Comparison of ENCODE assay signal across 9 mouse cellular contexts in the genomic region with DNA sequence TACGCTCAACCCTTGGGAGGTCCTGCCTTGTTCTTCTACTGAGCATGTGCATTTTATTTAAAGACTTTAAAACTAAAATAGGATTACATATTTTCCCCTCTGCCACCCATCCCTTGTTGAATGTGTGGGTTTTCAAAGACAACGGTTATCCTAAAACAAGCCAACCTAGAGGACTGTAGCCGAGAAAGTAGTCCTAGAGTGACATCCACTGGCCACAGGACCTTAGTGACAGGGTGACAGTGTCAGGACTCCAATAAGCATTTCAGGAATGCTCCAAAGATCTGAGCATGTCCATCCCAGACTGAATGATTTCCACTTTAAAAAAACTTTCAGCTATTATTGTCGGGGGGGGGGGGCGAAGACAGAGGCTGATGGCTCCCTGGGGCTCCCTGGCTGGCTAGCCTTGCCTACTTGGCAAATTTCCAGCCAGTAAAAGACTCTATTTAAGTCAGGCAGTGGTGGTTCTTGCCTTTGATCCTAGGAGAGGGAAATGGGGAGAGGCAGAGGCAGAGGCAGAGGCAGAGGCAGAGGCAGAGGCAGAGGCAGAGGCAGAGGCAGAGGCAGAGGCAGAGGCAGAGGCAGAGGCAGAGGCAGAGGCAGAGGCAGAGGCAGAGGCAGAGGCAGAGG. TPM values are rescaled to one million over a fixed set of nuclear protein-coding genes. Genes with fewer than 3 reads are reported as not detected.
DNase-seq lines count a peak whose midpoint lies in the region; ATAC-seq and TF ChIP-seq lines count a peak whose summit lies in the region.
"Had no signal": no experiment of that assay in that cellular context is flagged by ENCODE, and none has a peak within 500 bp of the region (broad histone marks: within the 10 kb centered on the region; RNA-seq: fewer than 3 reads in every experiment).

No protein-coding gene starts in this region.

- H3K9ac ChIP-seq in midbrain, embryonic 16.5 days (ENCODE audit: low read depth, low read length) = no peak overlapping the region
- H3K9ac ChIP-seq: lung, embryonic 15.5 days had no signal

- H3K4me1 ChIP-seq in cerebellum, adult 2 months (ENCODE audit: control insufficient read depth, insufficient read depth, low read length) = no peaks in the 10 kb centered on the region
- no peaks in the 10 kb centered on the region; the same call in 1 of the 2 replicates for H3K4me1 ChIP-seq in midbrain, embryonic 16.5 days (ENCODE audit: control insufficient read depth, insufficient read depth, low read length)
- H3K4me1 ChIP-seq: lung, embryonic 15.5 days had no signal

- no peak for DNase-seq in cerebellum, adult 2 months
- DNase-seq in cerebellum, adult 11-12 months = no peak
- peak; percentile 26 to 45 for DNase-seq in layer of hippocampus, postnatal 10 days (ENCODE audit: low spot score in 2 of 2)
- no peak for DNase-seq in layer of hippocampus, adult 9-10 months (ENCODE audit: low spot score)
- DNase-seq in ovary, postnatal 14 days (ENCODE audit: low spot score) = no peak
- DNase-seq in right cerebral cortex, postnatal 14 days = no peak

- ATAC-seq in granulocyte monocyte progenitor cell, adult 5-6 weeks (replicated peaks; ENCODE audit: poor library complexity, severe bottlenecking) = peak; percentile 67
- ATAC-seq in midbrain, embryonic 16.5 days = peak; percentile 79

- H3K4me2 ChIP-seq in midbrain, embryonic 16.5 days (ENCODE audit: low read length) = no peak overlapping the region
- H3K4me2 ChIP-seq: lung, embryonic 15.5 days had no signal

- H3K36me3 ChIP-seq in midbrain, embryonic 16.5 days (ENCODE audit: control insufficient read depth, insufficient read depth, low read length) = no peaks in the 10 kb centered on the region
- H3K36me3 ChIP-seq: lung, embryonic 15.5 days had no signal

- no peak overlapping the region for H3K4me3 ChIP-seq in cerebellum, adult 2 months (replicated peaks; ENCODE audit: insufficient read depth, low read depth, low read length)
- H3K4me3 ChIP-seq in midbrain, embryonic 16.5 days (ENCODE audit: low read depth, low read length) = no peak overlapping the region
- H3K4me3 ChIP-seq: lung, embryonic 15.5 days had no signal

- 19% methylated on average over 5 of the region's 5 CpGs for WGBS in cerebellum, adult 2 months
- WGBS in midbrain, embryonic 16.5 days = 46% methylated on average over 5 of the region's 5 CpGs

- H3K27ac ChIP-seq in cerebellum, adult 2 months (ENCODE audit: insufficient read depth, low read length) = no peak overlapping the region
- no peak overlapping the region for H3K27ac ChIP-seq in midbrain, embryonic 16.5 days (ENCODE audit: low read length)
- H3K27ac ChIP-seq: lung, embryonic 15.5 days had no signal

- H3K27me3 ChIP-seq in cerebellum, adult 2 months (ENCODE audit: control insufficient read depth, insufficient read depth, low read length) = no peaks in the 10 kb centered on the region
- no peaks in the 10 kb centered on the region for H3K27me3 ChIP-seq in midbrain, embryonic 16.5 days (ENCODE audit: control insufficient read depth, insufficient read depth, low read depth, low read length)
- H3K27me3 ChIP-seq: lung, embryonic 15.5 days had no signal

- peak; percentile 38; the same call in 1 of the 2 replicates for TF ChIP-seq CTCF in cerebellum, adult 2 months (IDR thresholded peaks at IDR 0.05; ENCODE audit: borderline replicate concordance, insufficient read depth, low read depth, low read length)

- TF ChIP-seq POLR2A in cerebellum, adult 2 months (IDR thresholded peaks at IDR 0.05; ENCODE audit: borderline replicate concordance, insufficient read depth, low read length) = no peak

- H3K9me3 ChIP-seq in midbrain, embryonic 16.5 days (replicated peaks; ENCODE audit: control insufficient read depth, low read length, poor library complexity, severe bottlenecking) = no peaks in the 10 kb centered on the region
- H3K9me3 ChIP-seq: lung, embryonic 15.5 days had no signal

RNA-seq across cellular contexts. Expression of gene Mfsd1, which starts 17.7 kb away (rescaled TPM):
- polyA plus RNA-seq in cerebellum, adult 2 months (2012; rRNA removed) = 21.4 and 23.6 TPM in 2 replicates
- total RNA-seq in layer of hippocampus, postnatal 10 days (2021) = 10 to 100 TPM; 47.7 to 51.1 TPM
- 41.5 and 51.5 TPM in 2 replicates for total RNA-seq in granulocyte monocyte progenitor cell, adult 5-6 weeks (2014; fragmentation: Nextera tagmentation)
- total RNA-seq in granulocyte monocyte progenitor cell, adult 5-6 weeks (2017) = 167 and 180 TPM in 2 replicates
- 29.5 and 29.6 TPM in 2 replicates for polyA plus RNA-seq in midbrain, embryonic 16.5 days (2015; fragmentation: Nextera tagmentation; extraction: Ambion mirVana)

RNA-seq across cellular contexts. Expression of gene Rarres1, which starts 49.5 kb away (rescaled TPM):
- polyA plus RNA-seq in cerebellum, adult 2 months (2012; rRNA removed) = 2.2 and 3.0 TPM in 2 replicates
- total RNA-seq in layer of hippocampus, postnatal 10 days (2021) = 1 to 10 TPM; 2.2 to 3.3 TPM
- total RNA-seq in granulocyte monocyte progenitor cell, adult 5-6 weeks (2014; fragmentation: Nextera tagmentation) = not detected in 2 replicates
- 0.15 and 0.26 TPM in 2 replicates for total RNA-seq in granulocyte monocyte progenitor cell, adult 5-6 weeks (2017)
- 2.7 and 3.2 TPM in 2 replicates for polyA plus RNA-seq in midbrain, embryonic 16.5 days (2015; fragmentation: Nextera tagmentation; extraction: Ambion mirVana)

Comparison
In these comparisons a context has a peak if more than half of its experiments do, and no peak if none do; other contexts are left out.
1. DNase-seq: peak in layer of hippocampus, postnatal 10 days (2 of 2); none in cerebellum, adult 2 months (0 of 2), cerebellum, adult 11-12 months (single experiment), layer of hippocampus, adult 9-10 months (single experiment), ovary, postnatal 14 days (single experiment) and right cerebral cortex, postnatal 14 days (single experiment).